Mouse (Mus musculus) embryo, embryonic 10 days (tissue): ENCODE measurements around the gene Esrra.
A peak's percentile ranks its signal among the peaks of the same experiment; 100 is the strongest.

Source experiments
- DNase-seq: peaks from one replicate; pipeline ENCODE4 v3.0.0-alpha.2; 2015; ENCODE audit warnings: low spot score

The Esrra gene

GRCm38 (mm10) chr19:6921647-6922567, at the start of gene Esrra:
TSS of gene Esrra (minus strand) at chr19:6921813.
- peak; percentile 100 for DNase-seq

GRCm38 (mm10) chr19:6970460-6971085, 49.0 kb upstream of the Esrra start:
- no peak for DNase-seq

- DNase-seq = peak; percentile 49
These were observed 48.2 kb upstream of the Esrra start for GRCm38 (mm10) chr19:6969665-6970381.

GRCm38 (mm10) chr19:6969291-6969664, 47.7 kb upstream of the Esrra start:
- peak; percentile 41 for DNase-seq

GRCm38 (mm10) chr19:6968491-6969271, 47.1 kb upstream of the Esrra start:
- DNase-seq = no peak

- DNase-seq = no peak
These were observed 34.8 kb upstream of the Esrra start for GRCm38 (mm10) chr19:6956461-6956860.

- DNase-seq = no peak
These were observed 33.8 kb upstream of the Esrra start for GRCm38 (mm10) chr19:6955424-6955823.

DNA sequence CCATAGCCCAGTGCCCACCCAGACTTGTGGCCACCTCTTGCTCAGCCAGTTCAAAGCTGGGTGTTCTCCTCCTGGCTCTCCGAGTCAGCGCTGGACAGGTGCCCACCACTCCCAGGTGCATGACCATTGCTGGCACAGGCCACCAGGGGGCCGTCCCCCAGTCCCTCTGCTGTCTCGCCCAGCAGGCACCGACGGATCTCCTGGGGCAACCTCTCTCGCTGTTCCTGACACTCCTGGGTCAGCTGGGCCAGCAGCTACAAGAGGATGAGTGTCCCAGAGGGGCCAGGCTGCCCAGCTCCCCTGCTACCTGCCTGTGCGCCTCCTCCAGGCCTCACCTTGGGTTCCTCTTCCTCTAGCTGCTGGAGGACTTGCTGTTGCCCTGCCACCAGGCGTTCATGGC, 32.4 kb upstream of the Esrra start:
- DNase-seq = no peak

DNA sequence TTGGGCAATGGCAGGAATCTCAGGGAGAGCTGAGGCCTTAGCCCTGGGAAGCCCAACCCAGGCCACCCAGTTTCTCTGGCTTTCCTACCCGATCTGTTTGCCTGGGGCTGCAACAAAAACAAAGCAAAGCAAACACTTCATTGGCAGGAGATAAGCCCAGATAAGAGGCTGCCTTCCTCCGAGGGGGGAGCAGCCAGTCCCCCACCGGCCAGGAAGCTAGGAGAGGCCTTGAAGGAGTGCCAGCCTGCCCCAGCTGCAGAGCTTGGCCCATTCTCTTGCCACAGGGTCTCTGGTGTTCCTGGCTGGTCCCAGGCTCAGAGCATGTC, 31.1 kb upstream of the Esrra start:
- no peak for DNase-seq

- peak; percentile 57 for DNase-seq
These were observed 30.5 kb upstream of the Esrra start for GRCm38 (mm10) chr19:6951994-6952711.

DNA sequence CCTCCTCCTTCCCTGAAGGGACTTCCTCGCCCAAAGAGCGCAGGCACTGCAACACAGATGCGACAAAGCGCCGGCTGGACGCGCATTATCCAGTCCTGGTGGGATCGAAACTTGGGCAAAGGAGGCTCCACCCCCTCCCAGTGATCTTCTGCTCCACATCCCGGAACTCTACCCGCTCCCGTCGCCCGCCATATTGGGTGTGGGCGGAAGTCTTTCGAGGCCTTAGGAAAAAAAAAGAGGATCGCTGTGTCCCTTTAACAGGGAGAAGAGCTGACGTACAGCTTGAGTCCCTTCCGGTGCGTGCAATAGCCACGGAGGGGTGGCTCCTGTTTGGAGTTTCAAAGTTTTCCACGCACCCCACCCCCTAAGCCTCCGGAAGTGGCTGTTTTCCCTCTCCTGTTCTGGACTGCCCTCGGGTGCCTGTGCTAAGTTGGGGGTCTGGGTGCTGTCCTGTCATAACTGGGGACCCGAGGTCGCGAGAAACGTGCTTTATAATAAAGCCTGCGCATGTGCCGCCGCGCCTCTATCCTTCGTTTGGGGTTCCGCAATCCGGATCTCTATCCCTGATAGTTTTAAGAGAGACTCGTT, 29.9 kb upstream of the Esrra start:
- DNase-seq = peak; percentile 93

GRCm38 (mm10) chr19:6950613-6951153, 29.1 kb upstream of the Esrra start:
- DNase-seq = peak; percentile 83

- no peak for DNase-seq
These were observed 28.3 kb upstream of the Esrra start for GRCm38 (mm10) chr19:6949951-6950350.

- DNase-seq = no peak
These were observed 27.9 kb upstream of the Esrra start for GRCm38 (mm10) chr19:6949532-6949931.

DNA sequence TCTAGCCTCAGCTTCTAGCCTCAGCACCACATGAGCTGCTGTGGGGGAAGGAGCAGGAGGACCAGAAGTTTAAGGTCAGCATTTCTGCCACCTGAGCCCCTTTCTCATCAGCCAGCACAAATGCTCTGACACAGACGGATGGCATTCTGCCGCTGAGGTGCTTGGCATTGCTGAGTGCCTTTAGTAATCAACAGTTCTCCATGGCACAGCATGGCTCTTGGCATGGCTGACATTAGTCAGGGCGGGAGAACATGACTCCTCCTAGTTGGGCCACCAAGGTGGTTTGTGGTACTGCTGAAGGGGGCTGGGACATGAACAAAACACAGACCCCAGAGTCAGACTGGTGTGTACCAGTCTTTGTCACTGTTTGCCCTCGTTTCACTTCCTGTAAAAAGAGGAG, 26.6 kb upstream of the Esrra start:
- no peak for DNase-seq

DNA sequence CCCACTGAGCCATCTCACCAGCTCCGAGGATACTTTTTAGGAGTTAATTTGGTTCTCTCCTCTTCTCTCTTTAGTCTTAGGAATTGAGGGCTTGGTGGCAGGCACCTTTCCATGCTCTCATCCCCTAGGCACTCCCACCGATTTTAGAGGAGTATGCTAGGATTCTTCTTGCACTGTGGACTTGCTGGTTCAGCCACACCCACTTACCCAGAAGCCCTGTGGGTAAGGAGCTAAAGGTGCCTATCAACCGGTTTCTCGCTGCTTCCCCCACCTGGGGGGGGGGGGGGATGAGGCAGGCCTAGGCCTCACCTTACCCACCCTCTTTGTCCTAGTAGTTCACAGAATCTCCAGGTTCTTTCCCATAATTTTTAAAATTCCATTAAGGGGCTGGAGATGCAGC, 26.1 kb upstream of the Esrra start:
- DNase-seq = no peak

DNA sequence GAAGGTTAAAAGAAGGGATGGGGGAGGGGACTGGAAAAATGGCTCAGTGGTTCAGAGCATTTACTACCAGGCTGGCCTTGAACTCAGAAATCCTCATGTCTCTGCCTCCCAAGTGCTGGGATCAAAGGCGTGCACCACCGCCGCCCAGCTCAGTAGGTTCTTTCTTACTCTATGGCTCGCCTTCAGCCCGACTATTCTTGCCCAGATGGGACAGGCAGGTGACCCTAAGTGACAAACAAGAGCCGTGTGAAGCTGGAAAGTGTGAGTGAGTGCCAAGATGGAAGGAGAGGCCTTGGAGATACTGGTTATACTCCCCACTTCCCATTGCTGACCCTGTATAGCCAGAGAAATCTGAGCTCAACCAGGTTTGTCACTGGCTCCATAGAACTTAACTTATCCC, 22.1 kb upstream of the Esrra start:
- no peak for DNase-seq

- DNase-seq = no peak
These were observed 21.2 kb upstream of the Esrra start for GRCm38 (mm10) chr19:6942764-6943163.

- DNase-seq = peak; percentile 95
These were observed 20.7 kb upstream of the Esrra start, which contains the start of gene Gpr137 for GRCm38 (mm10) chr19:6942249-6942691. TSS of gene Gpr137 (minus strand) at chr19:6942480.

- DNase-seq = peak; percentile 97
These were observed 20.0 kb upstream of the Esrra start, which contains the start of gene Bad for GRCm38 (mm10) chr19:6941372-6942248. TSS of gene Bad (plus strand) at chr19:6941861.
